Mouse (Mus musculus) small intestine, adult 2 months (tissue): Measurements from ENCODE around the gene Catsperg2.

Experiments used
- CTCF ChIP-seq: fragments of 200-500 bp; IDR thresholded peaks from 2 replicates; pipeline ENCODE4 v1.5.1; 2012; ENCODE audit warnings: low read depth, mild to moderate bottlenecking, control low read depth, inconsistent platforms, low read length, moderate library complexity, mixed read lengths; ENCODE audit not compliant: insufficient replicate concordance, insufficient read length; ENCODE audit errors: extremely low read depth
- POLR2A ChIP-seq: fragments of 200-500 bp; IDR thresholded peaks from 2 replicates; pipeline ENCODE4 v1.6.1; 2012; ENCODE audit warnings: low read depth, mild to moderate bottlenecking, control low read depth, inconsistent platforms, low read length, moderate library complexity

DNA sequence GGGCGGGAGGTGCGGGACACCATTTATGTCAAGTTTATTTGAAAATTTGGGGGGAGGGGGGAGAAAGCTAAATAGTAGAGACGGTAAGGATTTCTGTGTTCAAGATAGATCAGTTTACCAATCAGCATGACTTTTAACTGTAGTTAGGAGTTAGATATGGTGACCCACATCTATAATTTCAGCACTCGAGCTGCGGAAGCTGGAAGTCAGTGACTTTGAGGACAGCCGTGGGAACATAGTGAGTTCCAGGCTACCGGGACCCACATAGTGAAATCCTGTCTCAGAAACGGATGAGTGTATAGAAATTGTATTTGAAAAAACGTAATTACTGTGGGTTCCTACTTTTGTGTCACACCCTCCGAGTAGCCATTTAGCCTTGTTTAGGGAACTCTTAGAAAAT lies 42.1 kb upstream of the Catsperg2 start:
- TF ChIP-seq POLR2A (no peak), CTCF (no peak)
